Mouse (Mus musculus) embryo, embryonic 10 days (tissue): ENCODE measurements around the gene Olfr1341.
A peak's percentile ranks its signal among the peaks of the same experiment; 100 is the strongest.

Experiments used
- DNase-seq: peaks from one replicate; pipeline ENCODE4 v3.0.0-alpha.2; 2015; ENCODE audit warnings: low spot score

The Olfr1341 gene

GRCm38 (mm10) chr4:118703223-118703622 is at the start of gene Olfr1341:
Gene Olfr1341 (plus strand): TSS chr4:118703523.
- no peak for DNase-seq

GRCm38 (mm10) chr4:118658652-118659051 is 44.7 kb upstream of the Olfr1341 start, which contains the start of gene Olfr62:
Gene Olfr62 (plus strand): TSS chr4:118658952.
- DNase-seq: no peak

- DNase-seq: no peak
Observed at GRCm38 (mm10) chr4:118687086-118687485, 16.2 kb upstream of the Olfr1341 start.

GRCm38 (mm10) chr4:118692412-118692973 is 10.8 kb upstream of the Olfr1341 start, which contains the start of gene Olfr1342:
Gene Olfr1342 (minus strand): TSS chr4:118692756.
- DNase-seq: no peak

GRCm38 (mm10) chr4:118693812-118694211 is 9.5 kb upstream of the Olfr1341 start:
- DNase-seq: no peak

GRCm38 (mm10) chr4:118708086-118708485 is 4.8 kb downstream of the Olfr1341 start:
- DNase-seq: no peak

- DNase-seq: no peak
Observed at GRCm38 (mm10) chr4:118711656-118712055, 8.3 kb downstream of the Olfr1341 start.

- DNase-seq: no peak
Observed at GRCm38 (mm10) chr4:118719838-118720237, 16.5 kb downstream of the Olfr1341 start, which contains the start of gene Olfr1340. Gene Olfr1340 (plus strand): TSS chr4:118720138.

GRCm38 (mm10) chr4:118721742-118722483 is 18.6 kb downstream of the Olfr1341 start:
- peak; percentile 80 for DNase-seq

GRCm38 (mm10) chr4:118731875-118732274 is 28.6 kb downstream of the Olfr1341 start, which contains the start of gene Olfr1339:
Gene Olfr1339 (plus strand): TSS chr4:118732175.
- no peak for DNase-seq

GRCm38 (mm10) chr4:118739574-118739973 is 36.3 kb downstream of the Olfr1341 start:
- no peak for DNase-seq

- DNase-seq: peak; percentile 5
Observed at GRCm38 (mm10) chr4:118740988-118741698, 37.8 kb downstream of the Olfr1341 start.

- peak; percentile 16 for DNase-seq
Observed at GRCm38 (mm10) chr4:118741881-118742280, 38.6 kb downstream of the Olfr1341 start.

- no peak for DNase-seq
Observed at GRCm38 (mm10) chr4:118758637-118759036, 55.3 kb downstream of the Olfr1341 start, which contains the start of gene Olfr1338. Gene Olfr1338 (minus strand): TSS chr4:118758737.
